Mouse (Mus musculus) megakaryocyte, embryonic 14.5 days (primary cell): ENCODE measurements around the gene Actn4.

Experiments used
- FLI1 ChIP-seq: IDR thresholded peaks from 2 replicates; pipeline ENCODE4 v1.6.1; 2012; ENCODE audit warnings: low read length, inconsistent platforms, mixed read lengths
- GATA1 ChIP-seq: IDR thresholded peaks from 3 replicates; pipeline ENCODE4 v1.6.1; 2012; ENCODE audit warnings: mixed read lengths, low read length, inconsistent platforms, borderline replicate concordance

- TF ChIP-seq GATA1 (no peak), FLI1 (no peak)
Measured at GRCm38 (mm10) chr7:28941542-28941941, 20.6 kb downstream of the Actn4 start.
